Mouse (Mus musculus) cerebellum, adult 11 months (tissue): ENCODE results near the gene Lrrc31.
"Not testable (repeated sequence)": the region's sequence is repeated elsewhere in the genome, so short reads cannot be mapped to it uniquely, and the experiment has no call there.

ENCODE experiments used
- DNase-seq: peaks from one replicate; pipeline ENCODE4 v3.0.0; 2022

Gene Lrrc31

GRCm38 (mm10) chr3:30699711-30700505 lies at the start of gene Lrrc31:
Lrrc31 (minus strand) TSS chr3:30699843.
- not testable (repeated sequence) for DNase-seq

GRCm38 (mm10) chr3:30748316-30748715 lies 48.7 kb upstream of the Lrrc31 start:
- no peak for DNase-seq

GRCm38 (mm10) chr3:30746006-30746405 lies 46.4 kb upstream of the Lrrc31 start, which contains the start of gene Samd7:
Samd7 (plus strand) TSS chr3:30746293.
- no peak for DNase-seq

GRCm38 (mm10) chr3:30742891-30743290 lies 43.2 kb upstream of the Lrrc31 start:
- no peak for DNase-seq

- DNase-seq, result peak; percentile 3
These were observed 41.7 kb upstream of the Lrrc31 start for GRCm38 (mm10) chr3:30741306-30741705.

- DNase-seq, result no peak
These were observed 37.2 kb upstream of the Lrrc31 start for GRCm38 (mm10) chr3:30736809-30737208.

- DNase-seq, result no peak
These were observed 29.4 kb upstream of the Lrrc31 start for GRCm38 (mm10) chr3:30729046-30729445.

- DNase-seq, result no peak
These were observed 27.6 kb upstream of the Lrrc31 start for GRCm38 (mm10) chr3:30727209-30727608.

- DNase-seq, result no peak
These were observed 25.9 kb upstream of the Lrrc31 start for GRCm38 (mm10) chr3:30725514-30725913.

GRCm38 (mm10) chr3:30724848-30725465 lies 25.3 kb upstream of the Lrrc31 start:
- DNase-seq, result no peak

- DNase-seq, result no peak
These were observed 24.6 kb upstream of the Lrrc31 start for GRCm38 (mm10) chr3:30724105-30724824.

- DNase-seq, result no peak
These were observed 23.5 kb upstream of the Lrrc31 start for GRCm38 (mm10) chr3:30723179-30723578.

GRCm38 (mm10) chr3:30722461-30722860 lies 22.8 kb upstream of the Lrrc31 start:
- DNase-seq, result no peak

- no peak for DNase-seq
These were observed 22.4 kb upstream of the Lrrc31 start for GRCm38 (mm10) chr3:30722036-30722435.

GRCm38 (mm10) chr3:30718649-30719048 lies 19.0 kb upstream of the Lrrc31 start:
- DNase-seq, result no peak

GRCm38 (mm10) chr3:30713334-30713733 lies 13.7 kb upstream of the Lrrc31 start:
- DNase-seq, result no peak

GRCm38 (mm10) chr3:30710191-30710590 lies 10.5 kb upstream of the Lrrc31 start:
- DNase-seq, result no peak

GRCm38 (mm10) chr3:30706614-30707276 lies 7.1 kb upstream of the Lrrc31 start:
- no peak for DNase-seq

- DNase-seq, result no peak
These were observed 6.3 kb upstream of the Lrrc31 start for GRCm38 (mm10) chr3:30705977-30706376.

- no peak for DNase-seq
These were observed 1.8 kb downstream of the Lrrc31 start for GRCm38 (mm10) chr3:30697891-30698290.

GRCm38 (mm10) chr3:30696346-30696745 lies 3.3 kb downstream of the Lrrc31 start:
- DNase-seq, result peak; percentile 14

- DNase-seq, result no peak
These were observed 4.0 kb downstream of the Lrrc31 start for GRCm38 (mm10) chr3:30695661-30696060.

- no peak for DNase-seq
These were observed 8.7 kb downstream of the Lrrc31 start for GRCm38 (mm10) chr3:30690976-30691375.
